Mouse (Mus musculus): ENCODE results near the gene Pmel.

DNA sequence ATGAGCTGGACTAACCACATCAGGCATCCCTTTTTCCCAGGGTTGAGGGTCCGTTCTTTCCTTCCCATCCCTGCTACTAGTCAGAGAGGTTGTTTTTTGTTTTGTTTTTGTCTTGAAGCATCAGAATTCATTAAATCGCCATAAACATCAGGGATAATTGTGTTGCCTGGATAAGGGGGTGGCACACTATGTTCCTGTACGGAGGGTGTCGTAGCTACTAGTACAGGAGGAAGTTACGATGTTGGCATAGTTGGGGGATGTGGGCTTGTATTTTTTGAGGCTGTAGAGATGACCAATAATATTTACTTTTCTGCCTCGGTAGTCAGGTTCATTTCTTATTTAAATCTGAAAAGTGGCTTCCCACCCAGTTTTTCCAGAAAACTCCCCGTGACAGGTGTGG, 39.2 kb downstream of the Pmel start:
- TF ChIP-seq EP300 (IDR thresholded peaks at IDR 0.05; ENCODE audit: low read depth) (no peak), CTCF (IDR thresholded peaks at IDR 0.05; ENCODE audit: low read depth) (no peak)
